Mouse (Mus musculus) testis, adult 2 months (tissue): Measurements from ENCODE around the gene Psg18. TPM values are rescaled to one million over a fixed set of nuclear protein-coding genes. Genes with fewer than 3 reads are reported as not detected.
"Not testable (repeated sequence)": the region's sequence is repeated elsewhere in the genome, so short reads cannot be mapped to it uniquely, and the experiment has no call there.

Experiments
- H3K27ac ChIP-seq: fragments of 200-500 bp; 2 replicates; pipeline ENCODE4 v1.5.1; 2012; ENCODE audit warnings: low read depth, low read length; ENCODE audit not compliant: control insufficient read depth, insufficient read depth
- H3K27me3 ChIP-seq: fragments of 200-500 bp; 2 replicates; pipeline ENCODE4 v1.6.1; 2012; ENCODE audit warnings: mild to moderate bottlenecking, low read length, moderate library complexity; ENCODE audit not compliant: control insufficient read depth, insufficient read depth
- H3K36me3 ChIP-seq: fragments of 200-500 bp; 2 replicates; pipeline ENCODE4 v1.6.1; 2012; ENCODE audit warnings: mild to moderate bottlenecking, low read length; ENCODE audit not compliant: control insufficient read depth, insufficient read depth
- H3K4me1 ChIP-seq: fragments of 200-500 bp; 2 replicates; pipeline ENCODE4 v1.6.1; 2012; ENCODE audit warnings: low read length; ENCODE audit not compliant: control insufficient read depth, insufficient read depth
- H3K4me3 ChIP-seq: fragments of 200-500 bp; 2 replicates; pipeline ENCODE4 v1.5.1; 2012; ENCODE audit warnings: low read depth, mild to moderate bottlenecking, low read length, moderate library complexity, mixed read lengths; ENCODE audit not compliant: control insufficient read depth
- CTCF ChIP-seq: fragments of 200-500 bp; IDR thresholded peaks from 2 replicates; pipeline ENCODE4 v1.5.1; 2012; ENCODE audit warnings: low read depth, mild to moderate bottlenecking, inconsistent platforms, low read length, moderate library complexity; ENCODE audit not compliant: control insufficient read depth, insufficient read depth, insufficient replicate concordance
- POLR2A ChIP-seq: fragments of 200-500 bp; IDR thresholded peaks from 2 replicates; pipeline ENCODE4 v1.6.1; 2012; ENCODE audit warnings: low read depth, mild to moderate bottlenecking, inconsistent platforms, low read length, moderate library complexity; ENCODE audit not compliant: control insufficient read depth
- polyA plus RNA-seq: library from polyadenylated mRNA; depleted of rRNA; stranded (reverse); fragments of >200 nt; gene quantifications from 2 replicates; pipeline ENCODE4 v1.2.3, GENCODE M21; 2012; rRNA removed

Gene Psg18
- polyA plus RNA-seq = not detected in 2 replicates

DNA sequence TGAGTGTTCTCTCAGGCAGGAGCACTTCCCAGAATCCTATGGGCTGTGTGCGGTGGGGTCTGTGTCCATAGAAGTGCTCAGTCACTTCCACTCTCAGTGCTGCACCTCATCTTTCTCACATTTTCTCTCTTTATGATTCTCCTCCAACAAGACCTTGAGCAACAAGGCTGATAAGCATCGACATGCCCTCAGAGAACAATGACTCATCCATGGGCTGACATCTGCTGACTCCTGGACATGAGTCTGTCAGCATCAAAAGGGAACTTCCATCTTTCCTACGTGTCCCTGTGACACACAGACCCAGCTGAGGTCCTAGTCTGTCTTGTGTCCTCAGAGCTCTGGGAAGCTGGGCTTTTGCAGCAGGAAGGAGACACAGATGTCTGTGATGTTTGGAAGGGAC, at the start of gene Psg18:
Psg18 (minus strand) TSS at position 101 of the 400 bp plus-strand sequence.
- not testable (repeated sequence) for H3K4me1 ChIP-seq, H3K36me3 ChIP-seq, H3K4me3 ChIP-seq, H3K27me3 ChIP-seq, H3K27ac ChIP-seq

DNA sequence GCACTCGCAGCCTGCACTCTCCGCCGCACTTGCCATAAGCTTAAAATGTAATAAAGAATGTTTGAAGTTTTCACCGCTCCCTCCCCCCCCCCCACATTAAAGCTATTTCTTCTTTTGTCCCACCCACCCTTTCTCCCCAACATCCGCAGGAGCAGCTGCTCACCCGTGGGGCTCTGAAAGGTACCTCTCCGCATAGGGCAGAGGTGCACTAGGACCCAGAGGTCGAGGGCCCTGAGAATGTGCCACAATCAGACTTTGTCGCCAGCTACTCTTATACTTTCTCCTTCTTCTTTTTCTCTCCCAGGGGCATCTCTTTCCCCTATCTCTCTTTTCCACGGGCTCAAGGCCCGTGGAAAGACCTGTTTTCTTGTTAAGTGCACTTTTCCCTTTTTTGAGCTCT, 48.6 kb upstream of the Psg18 start:
- Histone ChIP-seq H3K4me3 (no peak overlapping the region), H3K27ac (no peak overlapping the region), H3K4me1 (no peaks in the 10 kb centered on the region), H3K36me3 (no peaks in the 10 kb centered on the region), H3K27me3 (no peaks in the 10 kb centered on the region)
- TF ChIP-seq CTCF = no peak
- no peak for TF ChIP-seq POLR2A

DNA sequence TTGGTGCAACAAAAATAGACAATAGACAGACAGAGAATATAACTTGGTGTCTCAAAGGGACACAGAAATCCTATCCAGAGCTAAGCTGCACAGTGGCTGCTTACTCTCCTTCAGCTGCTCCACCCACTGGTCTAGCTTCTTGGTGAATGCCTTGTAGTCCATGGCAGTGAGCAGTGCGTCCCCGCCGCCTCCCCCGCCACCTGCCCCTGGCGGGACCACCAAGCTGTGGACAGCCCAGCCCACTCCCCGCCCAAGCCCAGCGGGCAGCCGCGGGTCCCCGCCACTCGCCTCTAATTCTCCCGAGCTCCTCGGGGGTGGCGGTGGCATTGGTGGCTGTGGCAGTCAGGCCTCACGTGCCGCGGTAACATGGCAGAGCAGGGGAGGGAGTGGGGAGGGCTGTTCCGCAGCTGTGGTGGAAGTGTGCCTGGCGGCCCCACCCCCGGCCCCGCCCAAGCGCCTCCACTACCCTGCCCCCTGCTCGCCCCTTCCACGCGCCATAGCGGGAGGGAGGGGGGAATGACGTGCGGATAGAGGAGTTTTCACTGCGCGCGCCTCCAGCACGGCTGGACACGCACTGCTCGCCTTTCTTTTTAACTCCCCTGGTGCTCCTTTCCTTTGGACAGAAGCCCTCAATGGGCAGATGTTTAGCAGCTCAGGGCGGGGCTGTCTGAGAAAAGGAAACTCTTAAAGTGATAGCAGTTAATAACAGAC, 47.9 kb upstream of the Psg18 start:
- no peak for TF ChIP-seq POLR2A
- no peak for TF ChIP-seq CTCF
- H3K4me3 ChIP-seq = no peak overlapping the region
- no peak overlapping the region for H3K27ac ChIP-seq
- H3K27me3 ChIP-seq = no peaks in the 10 kb centered on the region
- no peaks in the 10 kb centered on the region for H3K36me3 ChIP-seq
- H3K4me1 ChIP-seq = no peaks in the 10 kb centered on the region

DNA sequence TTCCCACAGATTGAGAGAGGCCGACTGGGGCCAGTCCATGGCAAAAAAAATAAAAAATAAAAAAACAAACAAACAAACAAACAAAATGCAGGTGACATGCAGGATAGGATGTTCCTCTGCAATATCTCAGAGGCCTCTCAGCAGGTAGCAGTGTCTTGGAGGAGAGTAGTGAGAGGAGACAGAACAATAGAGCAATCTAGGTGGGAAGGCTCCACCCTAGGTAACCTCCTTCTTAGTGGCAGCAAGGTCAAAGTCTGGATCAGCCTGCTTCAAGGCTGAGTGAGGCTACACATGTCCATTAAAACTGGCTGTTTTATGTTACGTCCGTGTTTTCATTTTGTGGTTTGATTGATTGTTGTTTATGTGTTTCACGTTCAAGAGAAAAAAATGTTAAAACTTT, 36.7 kb upstream of the Psg18 start:
- H3K27me3 ChIP-seq, H3K4me3 ChIP-seq, H3K4me1 ChIP-seq, H3K36me3 ChIP-seq, H3K27ac ChIP-seq: not testable (repeated sequence)

DNA sequence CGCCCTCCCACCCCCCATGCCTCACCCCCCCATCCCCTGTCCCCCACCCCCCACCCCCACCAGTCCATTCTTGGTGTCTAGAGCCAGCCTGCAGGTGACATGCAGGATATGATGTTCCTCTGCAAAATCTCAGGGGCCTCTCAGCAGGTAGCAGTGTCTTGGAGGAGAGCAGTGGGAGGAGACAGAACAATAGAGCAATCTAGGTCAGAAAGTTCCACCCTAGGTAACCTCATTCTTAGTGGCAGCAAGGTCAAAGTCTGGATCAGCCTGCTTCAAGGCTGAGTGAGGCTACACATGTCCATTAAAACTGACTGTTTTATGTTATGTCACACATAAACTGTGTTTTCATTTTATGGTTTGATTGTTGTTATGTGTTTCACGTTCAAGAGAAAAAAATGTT, 23.5 kb upstream of the Psg18 start:
- no peak for TF ChIP-seq POLR2A
- no peak for TF ChIP-seq CTCF
- no peaks in the 10 kb centered on the region for H3K36me3 ChIP-seq
- no peak overlapping the region for H3K4me3 ChIP-seq
- no peak overlapping the region for H3K27ac ChIP-seq
- no peaks in the 10 kb centered on the region for H3K27me3 ChIP-seq
- no peaks in the 10 kb centered on the region for H3K4me1 ChIP-seq

DNA sequence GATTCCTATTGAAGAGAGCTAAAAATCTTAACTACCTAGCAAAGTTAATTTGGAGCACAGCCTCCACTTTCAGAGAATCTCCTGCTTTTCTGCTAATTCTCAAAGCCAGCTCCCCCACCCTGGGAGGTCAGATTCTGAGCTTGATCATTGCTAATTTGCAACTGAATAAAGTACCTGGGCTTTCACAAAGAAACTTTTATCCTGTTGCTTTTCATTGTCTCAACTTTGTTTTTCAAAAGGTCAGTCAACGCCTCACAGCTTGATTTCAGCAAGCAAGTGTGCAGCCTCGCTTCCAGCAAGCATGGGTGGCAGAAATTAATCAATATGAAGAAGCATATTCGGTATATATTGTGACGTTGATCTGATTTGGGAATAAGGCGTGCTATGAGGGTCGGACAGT, 19.4 kb downstream of the Psg18 start:
- not testable (repeated sequence) for H3K36me3 ChIP-seq, H3K4me3 ChIP-seq, H3K27ac ChIP-seq, H3K4me1 ChIP-seq, H3K27me3 ChIP-seq

Other genes starting within 250 kb of the Psg18 start
- gene Igfl3, start 178.5 kb downstream of the Psg18 start, polyA plus RNA-seq = not detected in 2 replicates
- not detected in 2 replicates for gene Mill1, start 109.7 kb downstream of the Psg18 start, polyA plus RNA-seq
- gene Psg28, start 77.0 kb upstream of the Psg18 start, polyA plus RNA-seq = not detected in 2 replicates
- gene Psg26, start 129.2 kb upstream of the Psg18 start, polyA plus RNA-seq = not detected in 2 replicates
- gene Psg25, start 177.3 kb upstream of the Psg18 start, polyA plus RNA-seq = not detected in 2 replicates
- gene Psg27, start 212.3 kb upstream of the Psg18 start, polyA plus RNA-seq = not detected in 2 replicates